Mouse (Mus musculus) megakaryocyte, embryonic 14.5 days (primary cell): ENCODE results near the gene Trim2.

Experiments
- FLI1 ChIP-seq: IDR thresholded peaks from 2 replicates; pipeline ENCODE4 v1.6.1; 2012; ENCODE audit warnings: low read length, inconsistent platforms, mixed read lengths
- GATA1 ChIP-seq: IDR thresholded peaks from 3 replicates; pipeline ENCODE4 v1.6.1; 2012; ENCODE audit warnings: mixed read lengths, low read length, inconsistent platforms, borderline replicate concordance

- TF ChIP-seq GATA1 (no peak), FLI1 (no peak)
Observed at GRCm38 (mm10) chr3:84220326-84220725, 86.4 kb downstream of the Trim2 start.
